Mouse (Mus musculus) lung, postnatal 0 days (tissue): ENCODE results near the gene Ehd4. TPM values are rescaled to one million over a fixed set of nuclear protein-coding genes. Genes with fewer than 3 reads are reported as not detected.

Experiments used
- ATAC-seq: fragments of 200-750 bp; cut with Nextera tagmentation; 2 replicates; pipeline ENCODE4 v1.8.0; 2017; ENCODE audit warnings: moderate library complexity
- DNase-seq: peaks from one replicate; pipeline ENCODE4 v3.0.0-alpha.2; 2016; ENCODE audit warnings: low spot score
- H3K27ac ChIP-seq: fragments of 300-500 bp; sonication (generic); 2 replicates; pipeline ENCODE4 v1.5.1; 2014; ENCODE audit warnings: antibody characterized with exemption, mild to moderate bottlenecking, low read length, mixed read lengths
- H3K27me3 ChIP-seq: fragments of 300-500 bp; sonication (generic); replicated peaks from 2 replicates; pipeline ENCODE4 v1.6.1; 2014; ENCODE audit warnings: low read length, mixed read lengths; ENCODE audit not compliant: insufficient read depth
- H3K36me3 ChIP-seq: fragments of 300-500 bp; sonication (generic); 2 replicates; pipeline ENCODE4 v1.6.1; 2014; ENCODE audit warnings: low read length, mixed read lengths; ENCODE audit not compliant: insufficient read depth
- H3K4me1 ChIP-seq: fragments of 300-500 bp; sonication (generic); 2 replicates; pipeline ENCODE4 v1.6.1; 2014; ENCODE audit warnings: antibody characterized with exemption, low read depth, low read length, mixed read lengths; ENCODE audit not compliant: insufficient read depth
- H3K4me2 ChIP-seq: fragments of 300-500 bp; sonication (generic); replicated peaks from 2 replicates; pipeline ENCODE4 v1.6.1; 2014; ENCODE audit warnings: low read depth, mild to moderate bottlenecking, low read length, moderate library complexity, mixed read lengths
- H3K4me3 ChIP-seq: fragments of 300-500 bp; sonication (generic); 2 replicates; pipeline ENCODE4 v1.5.1; 2014; ENCODE audit warnings: low read depth, low read length
- H3K9ac ChIP-seq: fragments of 300-500 bp; sonication (generic); replicated peaks from 2 replicates; pipeline ENCODE4 v1.6.1; 2014; ENCODE audit warnings: low read depth, mild to moderate bottlenecking
- H3K9me3 ChIP-seq: fragments of 300-500 bp; sonication (generic); 2 replicates; pipeline ENCODE4 v1.6.1; 2016; ENCODE audit warnings: low read length, mixed read lengths
- CTCF ChIP-seq: IDR thresholded peaks from 2 replicates; pipeline ENCODE4 v1.5.1; 2016; ENCODE audit warnings: antibody characterized with exemption, mild to moderate bottlenecking
- EP300 ChIP-seq: IDR thresholded peaks from 2 replicates; pipeline ENCODE4 v1.6.1; 2016; ENCODE audit warnings: antibody characterized with exemption, mild to moderate bottlenecking, control low read depth
- WGBS: fragments of 180-500 bp; shearing (Covaris S2); extraction: QIAGEN DNeasy Blood & Tissue Kit; methylation state at CpG from one replicate; pipeline ENCODE4 v1.1.7; 2014; 5-methylcytosine and 5-hydroxymethylcytosine counted together
- polyA plus RNA-seq: library from polyadenylated mRNA; unstranded; fragments of >200 nt; fragmentation: Nextera tagmentation; extraction: Ambion mirVana; gene quantifications from 2 replicates; pipeline ENCODE4 v1.2.1, GENCODE M21; 2015

The Ehd4 gene
- polyA plus RNA-seq, 1 experiment from 2014 or later, result 228 TPM

DNA sequence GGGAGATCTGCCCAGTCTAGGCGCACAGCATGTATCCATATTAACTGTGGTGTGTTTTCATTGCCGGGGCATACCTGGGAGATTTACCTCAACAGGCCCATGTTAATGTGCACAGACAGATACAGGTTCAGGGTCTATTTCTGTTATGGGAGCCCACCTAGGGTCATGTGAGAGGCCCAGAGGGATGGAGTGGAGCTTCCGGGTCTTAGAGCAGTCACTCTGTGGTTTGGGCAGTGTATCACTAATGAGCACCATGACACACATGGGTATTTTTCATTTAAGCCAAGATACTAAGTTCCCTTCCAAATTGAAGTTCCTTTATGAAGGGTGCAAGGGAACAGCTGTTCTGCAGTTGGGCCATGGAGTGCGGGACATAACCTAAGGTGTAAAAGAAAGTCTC is 59.2 kb downstream of the Ehd4 start:
- no peak for TF ChIP-seq EP300
- no peak for TF ChIP-seq CTCF
- Histone ChIP-seq H3K4me3 (no peak overlapping the region), H3K4me1 (peaks cover 18% of the 10 kb centered on the region), H3K27me3 (no peaks in the 10 kb centered on the region), H3K36me3 (0 out of 2 replicates have a peak, but pooled peaks cover 8% of the 10 kb centered on the region), H3K9me3 (no peaks in the 10 kb centered on the region), H3K4me2 (no peak overlapping the region), H3K27ac (no peak overlapping the region), H3K9ac (no peak overlapping the region)
- DNase-seq, result no peak
- ATAC-seq, result no peak
- 96% methylated on average over 4 of the region's 4 CpGs for WGBS

DNA sequence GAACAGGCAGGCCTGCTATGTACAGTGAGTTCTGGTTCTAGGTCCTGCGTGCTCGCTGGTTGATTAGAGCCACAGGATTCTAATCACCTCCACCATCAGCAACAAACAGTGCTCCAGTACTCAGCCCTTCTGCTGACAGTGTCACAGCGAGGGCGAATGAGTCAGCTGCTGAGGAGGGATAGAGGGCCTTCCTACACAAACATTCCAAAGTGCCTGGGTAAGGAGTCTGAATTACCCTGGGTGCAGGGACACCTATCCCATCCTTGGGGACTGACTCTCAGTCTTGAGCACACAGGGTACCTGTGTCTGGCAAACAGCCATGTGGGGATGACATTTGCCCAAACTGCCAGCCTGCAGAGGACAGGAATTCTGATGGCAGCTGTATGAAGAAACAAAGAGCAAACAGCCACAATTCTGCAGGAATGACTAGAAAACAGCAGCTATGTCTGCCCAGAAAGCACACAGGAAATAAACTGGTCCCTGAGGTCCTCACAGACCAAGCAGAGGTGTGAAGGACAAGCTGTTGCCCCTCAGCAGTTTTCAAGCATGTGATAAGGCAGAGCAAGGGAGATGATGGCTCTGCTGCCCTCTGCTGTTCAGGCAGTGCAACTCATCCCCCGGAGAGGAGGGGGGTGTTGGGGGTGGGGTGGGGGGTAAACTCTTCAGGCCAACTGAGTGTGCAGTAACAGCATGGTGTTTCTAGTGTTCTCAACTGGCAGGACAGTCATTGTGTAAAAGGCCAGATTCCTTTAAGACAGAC is 60.6 kb downstream of the Ehd4 start:
- 0 out of 2 replicates have a peak, but pooled peaks have one; percentile 15 for TF ChIP-seq EP300
- TF ChIP-seq CTCF, result peak; percentile 75
- Histone ChIP-seq H3K27me3 (no peaks in the 10 kb centered on the region), H3K4me1 (peaks cover 9% of the 10 kb centered on the region; the same call in 1 of the 2 replicates), H3K9me3 (no peaks in the 10 kb centered on the region), H3K9ac (no peak overlapping the region), H3K4me3 (no peak overlapping the region), H3K36me3 (peaks cover 11% of the 10 kb centered on the region; the same call in 1 of the 2 replicates), H3K27ac (no peak overlapping the region), H3K4me2 (no peak overlapping the region)
- ATAC-seq (peak; percentile 83), DNase-seq (peak; percentile 77)
- 33% methylated on average over 5 of the region's 5 CpGs for WGBS

DNA sequence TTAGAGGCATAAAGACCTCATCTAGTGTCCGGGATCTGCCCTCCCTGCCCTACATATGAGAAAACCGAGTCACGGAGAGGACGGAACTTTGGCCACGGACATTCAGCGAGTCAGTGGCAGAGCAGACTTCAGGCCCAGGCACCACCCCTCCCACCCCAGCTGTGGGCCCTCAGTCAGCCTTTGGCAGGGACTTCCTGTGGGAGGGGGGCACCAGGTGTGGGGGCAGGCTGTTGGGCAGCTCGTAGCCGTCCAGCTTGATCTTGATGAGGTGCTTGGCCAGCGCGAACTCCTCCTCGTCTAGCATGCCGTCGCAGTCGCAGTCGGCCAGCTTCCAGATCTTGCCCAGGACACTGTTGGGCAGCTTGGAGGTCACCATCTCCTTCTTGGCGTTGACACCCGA is 63.4 kb downstream of the Ehd4 start:
- H3K4me1 ChIP-seq, result peaks cover 5% of the 10 kb centered on the region; the same call in 1 of the 2 replicates
- H3K36me3 ChIP-seq, result peaks cover 11% of the 10 kb centered on the region; the same call in 1 of the 2 replicates
- TF ChIP-seq EP300 (no peak), CTCF (no peak)
- no peak overlapping the region for H3K4me2 ChIP-seq
- H3K27me3 ChIP-seq, result no peaks in the 10 kb centered on the region
- no peak overlapping the region for H3K4me3 ChIP-seq
- no peaks in the 10 kb centered on the region for H3K9me3 ChIP-seq
- no peak overlapping the region for H3K9ac ChIP-seq
- H3K27ac ChIP-seq, result no peak overlapping the region
- WGBS, result 80% methylated on average over 17 of the region's 17 CpGs
- ATAC-seq (no peak), DNase-seq (no peak)

DNA sequence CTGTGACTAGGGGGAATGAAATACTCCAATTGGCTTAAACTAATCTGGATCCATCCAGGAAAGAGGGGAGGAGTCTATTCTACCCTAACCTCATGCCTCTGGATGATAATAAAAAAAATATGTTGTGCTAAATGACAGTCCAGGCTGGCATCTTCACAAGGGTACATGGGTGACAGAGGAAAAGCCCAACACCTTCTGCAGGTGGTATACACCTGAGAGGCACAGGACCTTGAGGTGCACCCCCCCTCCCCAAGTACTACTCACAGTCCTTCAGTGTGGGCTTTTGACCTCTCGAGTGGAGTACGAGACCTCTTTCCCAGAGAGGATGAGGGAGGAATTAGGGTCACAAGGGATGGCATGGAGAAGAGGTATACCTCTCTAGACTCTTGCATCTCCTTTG is 66.5 kb downstream of the Ehd4 start:
- Histone ChIP-seq H3K27ac (no peak overlapping the region), H3K4me2 (no peak overlapping the region), H3K4me3 (no peak overlapping the region), H3K4me1 (peaks cover 4% of the 10 kb centered on the region; the same call in 1 of the 2 replicates), H3K36me3 (peaks cover 11% of the 10 kb centered on the region; the same call in 1 of the 2 replicates), H3K9me3 (no peaks in the 10 kb centered on the region), H3K27me3 (no peaks in the 10 kb centered on the region), H3K9ac (no peak overlapping the region)
- 93% methylated on average over 2 of the region's 2 CpGs for WGBS
- DNase-seq (no peak), ATAC-seq (no peak)
- TF ChIP-seq CTCF (no peak), EP300 (no peak)

DNA sequence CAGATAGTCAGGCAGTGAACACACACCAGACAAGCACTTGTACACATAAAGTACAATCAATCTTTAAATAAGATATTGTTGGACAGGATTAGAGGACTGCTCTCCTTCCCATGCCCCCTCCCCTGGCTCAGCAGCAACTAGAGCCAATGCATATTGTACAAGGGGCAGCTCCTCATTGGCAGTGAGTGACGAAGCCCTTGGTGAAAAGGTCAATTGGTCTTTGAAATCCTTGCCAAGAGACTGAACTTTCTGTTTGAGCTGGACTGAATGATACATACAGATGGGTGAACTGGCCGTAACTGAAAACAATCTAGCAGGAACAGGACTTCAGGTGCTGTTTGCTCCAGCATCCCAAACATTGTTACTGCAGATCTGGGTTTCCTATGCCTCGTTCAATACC is 67.0 kb downstream of the Ehd4 start:
- 64% methylated on average over 3 of the region's 3 CpGs for WGBS
- Histone ChIP-seq H3K36me3 (peaks cover 10% of the 10 kb centered on the region; the same call in 1 of the 2 replicates), H3K27me3 (no peaks in the 10 kb centered on the region), H3K4me1 (peaks cover 4% of the 10 kb centered on the region; the same call in 1 of the 2 replicates), H3K27ac (no peak overlapping the region), H3K4me2 (no peak overlapping the region), H3K4me3 (no peak overlapping the region), H3K9ac (no peak overlapping the region), H3K9me3 (no peaks in the 10 kb centered on the region)
- DNase-seq, result no peak
- ATAC-seq, result no peak
- TF ChIP-seq CTCF, result no peak
- TF ChIP-seq EP300, result no peak

DNA sequence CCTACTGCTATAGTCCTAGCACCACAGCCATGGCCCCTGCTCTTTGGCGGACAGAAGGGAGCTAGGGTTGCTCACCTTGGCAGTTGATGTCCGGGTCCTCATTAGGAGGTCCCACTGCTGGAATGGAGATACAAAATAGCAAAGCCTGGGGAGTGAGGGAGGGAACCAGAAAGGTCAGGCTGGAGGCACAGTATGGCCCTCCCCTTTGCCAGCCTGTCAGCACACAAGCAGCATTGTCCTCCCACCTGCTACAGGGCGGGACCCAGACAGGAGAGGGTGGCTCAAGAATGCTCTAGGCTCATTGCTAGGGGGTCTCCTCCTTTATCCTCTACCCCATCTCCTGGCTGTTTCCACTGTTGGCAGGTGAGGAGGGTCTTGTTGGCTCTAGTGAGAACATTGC is 68.4 kb downstream of the Ehd4 start:
- TF ChIP-seq CTCF (no peak), EP300 (no peak)
- Histone ChIP-seq H3K9me3 (no peaks in the 10 kb centered on the region), H3K36me3 (peaks cover 7% of the 10 kb centered on the region; the same call in 1 of the 2 replicates), H3K9ac (no peak overlapping the region), H3K4me2 (no peak overlapping the region), H3K4me3 (no peak overlapping the region), H3K27ac (no peak overlapping the region), H3K4me1 (peaks cover 4% of the 10 kb centered on the region; the same call in 1 of the 2 replicates), H3K27me3 (no peaks in the 10 kb centered on the region)
- ATAC-seq, result no peak
- no peak for DNase-seq
- WGBS, result 93% methylated on average over 3 of the region's 3 CpGs
